Mouse (Mus musculus) brain, embryonic 14.5 days (tissue): ENCODE results near the gene Lmntd1.

Experiments
- CTCF ChIP-seq: fragments of 200-500 bp; IDR thresholded peaks from 2 replicates; pipeline ENCODE4 v1.5.1; 2012; ENCODE audit warnings: inconsistent platforms, mild to moderate bottlenecking, moderate library complexity, borderline replicate concordance; ENCODE audit not compliant: insufficient read depth, insufficient read length; ENCODE audit errors: extremely low read depth
- POLR2A ChIP-seq: fragments of 200-500 bp; IDR thresholded peaks from 2 replicates; pipeline ENCODE4 v1.6.1; 2012; ENCODE audit warnings: mild to moderate bottlenecking, inconsistent platforms, borderline replicate concordance; ENCODE audit not compliant: poor library complexity, insufficient read depth, insufficient read length, severe bottlenecking; ENCODE audit errors: extremely low read depth

- TF ChIP-seq CTCF (no peak), POLR2A (no peak)
Observed at GRCm38 (mm10) chr6:145607746-145608145, 6.4 kb downstream of the Lmntd1 start.
